Mouse (Mus musculus) kidney, adult 9 months (tissue): Measurements from ENCODE around the gene Ten1.
A peak's percentile ranks its signal among the peaks of the same experiment; 100 is the strongest.

ENCODE experiments used
- DNase-seq: peaks from one replicate; pipeline ENCODE4 v3.0.0; 2022

The Ten1 gene

GRCm38 (mm10) chr11:116198639-116199531 lies at the start of gene Ten1, which contains the start of gene Acox1:
TSS of gene Ten1 (plus strand) at chr11:116198855.
TSS of gene Acox1 (minus strand) at chr11:116199045.
- peak; percentile 98 for DNase-seq

- DNase-seq = no peak
Measured at GRCm38 (mm10) chr11:116149341-116149740, 49.3 kb upstream of the Ten1 start.

GRCm38 (mm10) chr11:116150960-116151359 lies 47.7 kb upstream of the Ten1 start:
- no peak for DNase-seq

GRCm38 (mm10) chr11:116161312-116161711 lies 37.3 kb upstream of the Ten1 start:
- no peak for DNase-seq

- no peak for DNase-seq
Measured at GRCm38 (mm10) chr11:116162146-116162545, 36.5 kb upstream of the Ten1 start.

GRCm38 (mm10) chr11:116163002-116163401 lies 35.7 kb upstream of the Ten1 start:
- DNase-seq = peak; percentile 59

- no peak for DNase-seq
Measured at GRCm38 (mm10) chr11:116167232-116167631, 31.4 kb upstream of the Ten1 start.

- DNase-seq = peak; percentile 96
Measured at GRCm38 (mm10) chr11:116167884-116168439, 30.7 kb upstream of the Ten1 start, which contains the start of gene Fbf1. TSS of gene Fbf1 (minus strand) at chr11:116168166.

- no peak for DNase-seq
Measured at GRCm38 (mm10) chr11:116169214-116169613, 29.4 kb upstream of the Ten1 start.

- peak; percentile 79 for DNase-seq
Measured at GRCm38 (mm10) chr11:116170003-116170800, 28.5 kb upstream of the Ten1 start.

GRCm38 (mm10) chr11:116171959-116172358 lies 26.7 kb upstream of the Ten1 start:
- peak; percentile 72 for DNase-seq

GRCm38 (mm10) chr11:116174775-116175448 lies 23.7 kb upstream of the Ten1 start:
- peak; percentile 85 for DNase-seq

GRCm38 (mm10) chr11:116176010-116176409 lies 22.6 kb upstream of the Ten1 start:
- DNase-seq = no peak

GRCm38 (mm10) chr11:116178411-116179121 lies 20.1 kb upstream of the Ten1 start:
- peak; percentile 38 for DNase-seq

GRCm38 (mm10) chr11:116185836-116186235 lies 12.8 kb upstream of the Ten1 start:
- DNase-seq = no peak

- DNase-seq = no peak
Measured at GRCm38 (mm10) chr11:116186360-116186759, 12.3 kb upstream of the Ten1 start.

GRCm38 (mm10) chr11:116187226-116187930 lies 11.3 kb upstream of the Ten1 start:
- no peak for DNase-seq

- DNase-seq = no peak
Measured at GRCm38 (mm10) chr11:116194619-116195018, 4.0 kb upstream of the Ten1 start.

GRCm38 (mm10) chr11:116195252-116195651 lies 3.4 kb upstream of the Ten1 start:
- DNase-seq = peak; percentile 88

GRCm38 (mm10) chr11:116196336-116196735 lies 2.3 kb upstream of the Ten1 start:
- DNase-seq = peak; percentile 66

- no peak for DNase-seq
Measured at GRCm38 (mm10) chr11:116196866-116197583, 1.6 kb upstream of the Ten1 start.
